Mouse (Mus musculus) embryo, embryonic 10 days (tissue): Measurements from ENCODE around the gene Tmem274.

ENCODE experiments used
- DNase-seq: peaks from one replicate; pipeline ENCODE4 v3.0.0-alpha.2; 2015; ENCODE audit warnings: low spot score

Gene Tmem274

GRCm38 (mm10) chr4:149525811-149526210, 48.6 kb downstream of the Tmem274 start:
- DNase-seq: no peak

- DNase-seq: peak; percentile 42
These were observed 49.2 kb downstream of the Tmem274 start for GRCm38 (mm10) chr4:149526330-149526729.

GRCm38 (mm10) chr4:149527621-149528354, 50.6 kb downstream of the Tmem274 start:
- no peak for DNase-seq

GRCm38 (mm10) chr4:149529691-149530090, 52.5 kb downstream of the Tmem274 start:
- no peak for DNase-seq
